Mouse (Mus musculus): ENCODE measurements around the gene Mex3d. TPM values are rescaled to one million over a fixed set of nuclear protein-coding genes. Genes with fewer than 3 reads are reported as not detected.
A peak's percentile ranks its signal among the peaks of the same experiment; 100 is the strongest.
"Not testable (repeated sequence)": the region's sequence is repeated elsewhere in the genome, so short reads cannot be mapped to it uniquely, and the experiment has no call there.

The Mex3d gene
- polyA plus RNA-seq, 1 experiment, result 37.5 TPM

GRCm38 (mm10) chr10:80352727-80353126 lies 34.7 kb downstream of the Mex3d start:
- peaks cover 7% of the 10 kb centered on the region; the same call in 1 of the 2 replicates for H3K4me1 ChIP-seq (ENCODE audit: control insufficient read depth, insufficient read depth, low read length)
- no peak for TF ChIP-seq CTCF (IDR thresholded peaks at IDR 0.05; ENCODE audit: insufficient read depth, low read length)
- TF ChIP-seq POLR2A (IDR thresholded peaks at IDR 0.05; ENCODE audit: borderline replicate concordance, extremely low read depth, low read depth, low read length), result no peak
- DNase-seq, result no peak
- no peak overlapping the region for H3K4me3 ChIP-seq (replicated peaks; ENCODE audit: extremely low read depth, low read depth, low read length)
- WGBS, result 44% methylated on average over 8 of the region's 8 CpGs

GRCm38 (mm10) chr10:80351896-80352295 lies 35.6 kb downstream of the Mex3d start:
- 27% methylated on average over 11 of the region's 11 CpGs for WGBS
- TF ChIP-seq CTCF (IDR thresholded peaks at IDR 0.05; ENCODE audit: insufficient read depth, low read length) (no peak), POLR2A (IDR thresholded peaks at IDR 0.05; ENCODE audit: borderline replicate concordance, extremely low read depth, low read depth, low read length) (no peak)
- no peak for DNase-seq

GRCm38 (mm10) chr10:80350292-80350691 lies 37.2 kb downstream of the Mex3d start:
- peak; percentile 92 for DNase-seq
- Histone ChIP-seq H3K4me1 (ENCODE audit: control insufficient read depth, insufficient read depth, low read length) (peaks cover 14% of the 10 kb centered on the region), H3K4me3 (replicated peaks; ENCODE audit: extremely low read depth, low read depth, low read length) (no peak overlapping the region)
- WGBS, result 4% methylated on average over 7 of the region's 7 CpGs
- TF ChIP-seq CTCF (IDR thresholded peaks at IDR 0.05; ENCODE audit: insufficient read depth, low read length) (peak; percentile 98), POLR2A (IDR thresholded peaks at IDR 0.05; ENCODE audit: borderline replicate concordance, extremely low read depth, low read depth, low read length) (no peak)

More at GRCm38 (mm10) chr10:80351896-80352295, 35.6 kb downstream of the Mex3d start:
- Histone ChIP-seq H3K4me1 (ENCODE audit: control insufficient read depth, insufficient read depth, low read length) (peaks cover 12% of the 10 kb centered on the region; the same call in 1 of the 2 replicates), H3K4me3 (replicated peaks; ENCODE audit: extremely low read depth, low read depth, low read length) (no peak overlapping the region)

GRCm38 (mm10) chr10:80348981-80349380 lies 38.5 kb downstream of the Mex3d start:
- 25% methylated on average over 26 of the region's 26 CpGs for WGBS
- no peak for DNase-seq
- Histone ChIP-seq H3K4me1 (ENCODE audit: control insufficient read depth, insufficient read depth, low read length) (peaks cover 22% of the 10 kb centered on the region), H3K4me3 (replicated peaks; ENCODE audit: extremely low read depth, low read depth, low read length) (no peak overlapping the region)
- TF ChIP-seq CTCF (IDR thresholded peaks at IDR 0.05; ENCODE audit: insufficient read depth, low read length), result no peak

- no peak for DNase-seq
- WGBS, result 1% methylated on average over 42 of the region's 42 CpGs
- Histone ChIP-seq H3K4me3 (replicated peaks; ENCODE audit: extremely low read depth, low read depth, low read length) (peak within 1 kb of the TSS; percentile 85), H3K4me1 (ENCODE audit: control insufficient read depth, insufficient read depth, low read length) (peaks cover 26% of the 10 kb centered on the region)
- TF ChIP-seq CTCF (IDR thresholded peaks at IDR 0.05; ENCODE audit: insufficient read depth, low read length) (peak; percentile 44), POLR2A (IDR thresholded peaks at IDR 0.05; ENCODE audit: borderline replicate concordance, extremely low read depth, low read depth, low read length) (peak; percentile 54; the same call in 1 of the 2 replicates)
Observed at GRCm38 (mm10) chr10:80348244-80348781, 39.1 kb downstream of the Mex3d start, which contains the start of gene Adamtsl5. TSS of gene Adamtsl5 (minus strand) at chr10:80348412.

GRCm38 (mm10) chr10:80347514-80347967 lies 39.9 kb downstream of the Mex3d start:
- DNase-seq, result no peak
- H3K4me3 ChIP-seq (replicated peaks; ENCODE audit: extremely low read depth, low read depth, low read length), result peak overlapping the region; percentile 85
- H3K4me1 ChIP-seq (ENCODE audit: control insufficient read depth, insufficient read depth, low read length), result peaks cover 30% of the 10 kb centered on the region
- WGBS, result 8% methylated on average over 17 of the region's 17 CpGs
- TF ChIP-seq POLR2A (IDR thresholded peaks at IDR 0.05; ENCODE audit: borderline replicate concordance, extremely low read depth, low read depth, low read length) (no peak), CTCF (IDR thresholded peaks at IDR 0.05; ENCODE audit: insufficient read depth, low read length) (no peak)

- WGBS, result 77% methylated on average over 6 of the region's 6 CpGs
- H3K4me1 ChIP-seq (ENCODE audit: control insufficient read depth, insufficient read depth, low read length), result peaks cover 36% of the 10 kb centered on the region
- DNase-seq; H3K4me3 ChIP-seq (replicated peaks; ENCODE audit: extremely low read depth, low read depth, low read length): not testable (repeated sequence)
Observed at GRCm38 (mm10) chr10:80345929-80346328, 41.5 kb downstream of the Mex3d start.

DNA sequence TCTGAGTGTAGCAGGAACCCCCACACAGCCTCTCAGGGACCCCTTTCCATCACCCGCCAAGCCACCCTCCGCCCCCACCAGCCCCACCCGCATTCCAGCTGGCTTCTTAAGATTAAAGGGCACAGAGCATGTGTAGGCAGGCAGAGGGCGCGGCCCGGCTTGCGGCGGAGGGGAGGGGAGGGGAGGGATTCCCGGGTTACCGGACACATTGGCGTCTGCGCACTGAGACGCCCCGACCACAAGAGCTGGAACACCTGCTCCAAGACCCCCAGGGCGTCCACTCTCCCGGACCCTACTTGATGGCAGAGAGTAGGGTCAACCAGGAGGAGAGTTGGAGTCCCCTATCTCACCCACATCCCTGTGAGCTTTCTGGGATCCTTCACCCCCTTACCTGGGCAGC lies 42.3 kb downstream of the Mex3d start:
- 7% methylated on average over 16 of the region's 16 CpGs for WGBS
- Histone ChIP-seq H3K4me3 (replicated peaks; ENCODE audit: extremely low read depth, low read depth, low read length) (peak overlapping the region; percentile 31), H3K4me1 (ENCODE audit: control insufficient read depth, insufficient read depth, low read length) (peaks cover 36% of the 10 kb centered on the region)
- peak; percentile 56 for DNase-seq
- no peak for TF ChIP-seq POLR2A (IDR thresholded peaks at IDR 0.05; ENCODE audit: borderline replicate concordance, extremely low read depth, low read depth, low read length)
- no peak for TF ChIP-seq CTCF (IDR thresholded peaks at IDR 0.05; ENCODE audit: insufficient read depth, low read length)

DNA sequence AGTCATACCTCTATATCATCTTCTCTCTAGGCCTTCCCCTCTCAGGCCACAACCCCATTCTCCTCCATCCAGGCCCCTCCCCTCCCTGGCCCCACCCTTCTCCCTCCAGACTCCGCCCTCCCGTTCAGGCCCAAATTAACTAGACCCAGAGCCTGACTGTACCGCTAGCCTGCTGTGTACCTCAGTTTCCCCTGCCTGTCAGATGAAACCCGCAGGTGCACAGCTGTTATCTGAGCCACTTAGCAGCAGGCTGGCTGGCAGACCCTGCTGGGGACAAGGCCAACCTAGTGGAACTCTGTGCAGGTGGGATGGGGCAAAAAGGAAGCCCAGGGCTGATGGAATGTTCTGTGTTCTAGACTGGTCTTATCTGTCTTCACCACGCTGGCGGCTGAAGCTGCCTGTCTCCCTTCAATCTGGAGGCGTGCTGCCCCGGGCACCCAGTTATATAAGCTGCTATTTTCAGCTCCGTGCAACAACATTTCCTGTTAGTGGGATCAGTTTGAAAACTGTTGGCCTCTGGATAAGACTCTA lies 43.3 kb downstream of the Mex3d start:
- Histone ChIP-seq H3K4me3 (replicated peaks; ENCODE audit: extremely low read depth, low read depth, low read length) (peak overlapping the region; percentile 25), H3K4me1 (ENCODE audit: control insufficient read depth, insufficient read depth, low read length) (peaks cover 38% of the 10 kb centered on the region)
- 16% methylated on average over 9 of the region's 9 CpGs for WGBS
- TF ChIP-seq POLR2A (IDR thresholded peaks at IDR 0.05; ENCODE audit: borderline replicate concordance, extremely low read depth, low read depth, low read length) (peak; percentile 40; the same call in 1 of the 2 replicates), CTCF (IDR thresholded peaks at IDR 0.05; ENCODE audit: insufficient read depth, low read length) (no peak)
- no peak for DNase-seq

- WGBS, result 36% methylated on average over 13 of the region's 13 CpGs
- DNase-seq, result no peak
- H3K4me1 ChIP-seq (ENCODE audit: control insufficient read depth, insufficient read depth, low read length), result peaks cover 38% of the 10 kb centered on the region
- no peak for TF ChIP-seq CTCF (IDR thresholded peaks at IDR 0.05; ENCODE audit: insufficient read depth, low read length)
- no peak overlapping the region for H3K4me3 ChIP-seq (replicated peaks; ENCODE audit: extremely low read depth, low read depth, low read length)
Observed at GRCm38 (mm10) chr10:80343425-80343895, 44.0 kb downstream of the Mex3d start.

Data from lung, adult 2 months (tissue).